Mouse (Mus musculus) neural tube, embryonic 12.5 days (tissue): ENCODE results near the gene Crtap. TPM values are rescaled to one million over a fixed set of nuclear protein-coding genes. Genes with fewer than 3 reads are reported as not detected.

ENCODE experiments used
- ATAC-seq: fragments of 200-750 bp; cut with Nextera tagmentation; 2 replicates; pipeline ENCODE4 v1.8.0; 2017; ENCODE audit warnings: low read depth, mild to moderate bottlenecking, moderate TSS enrichment, moderate library complexity; ENCODE audit not compliant: low FRiP score
- H3K27ac ChIP-seq: fragments of 300-500 bp; sonication (generic); 2 replicates; pipeline ENCODE4 v1.5.1; 2016
- H3K27me3 ChIP-seq: fragments of 300-500 bp; sonication (generic); replicated peaks from 2 replicates; pipeline ENCODE4 v1.6.1; 2016; ENCODE audit warnings: mild to moderate bottlenecking
- H3K36me3 ChIP-seq: fragments of 300-500 bp; sonication (generic); 2 replicates; pipeline ENCODE4 v1.6.1; 2016; ENCODE audit warnings: mild to moderate bottlenecking
- H3K4me1 ChIP-seq: fragments of 300-500 bp; sonication (generic); 2 replicates; pipeline ENCODE4 v1.6.1; 2016
- H3K4me2 ChIP-seq: fragments of 300-500 bp; sonication (generic); replicated peaks from 2 replicates; pipeline ENCODE4 v1.6.1; 2016; ENCODE audit warnings: mild to moderate bottlenecking
- H3K4me3 ChIP-seq: fragments of 300-500 bp; sonication (generic); 2 replicates; pipeline ENCODE4 v1.5.1; 2016
- H3K9ac ChIP-seq: fragments of 300-500 bp; sonication (generic); 2 replicates; pipeline ENCODE4 v1.6.1; 2016; ENCODE audit warnings: mild to moderate bottlenecking
- H3K9me3 ChIP-seq: fragments of 300-500 bp; sonication (generic); 2 replicates; pipeline ENCODE4 v1.6.1; 2016; ENCODE audit warnings: mild to moderate bottlenecking
- WGBS: fragments of 180-500 bp; shearing (Covaris S2); methylation state at CpG from one replicate; pipeline ENCODE4 v1.1.7; 2016; 5-methylcytosine and 5-hydroxymethylcytosine counted together
- polyA plus RNA-seq: library from polyadenylated mRNA; unstranded; fragments of >200 nt; fragmentation: Nextera tagmentation; extraction: Ambion mirVana; gene quantifications from 2 replicates; pipeline ENCODE4 v1.2.1, GENCODE M21; 2016

The Crtap gene
- 41.3 and 42.8 TPM in 2 replicates for polyA plus RNA-seq

- ATAC-seq, result peak; percentile 77
- Histone ChIP-seq H3K4me1 (no peaks in the 10 kb centered on the region; the same call in 1 of the 2 replicates), H3K9me3 (peaks cover 3% of the 10 kb centered on the region; the same call in 1 of the 2 replicates), H3K4me3 (peak within 1 kb of the TSS; percentile 69), H3K27me3 (no peaks in the 10 kb centered on the region; the same call in 1 of the 2 replicates), H3K9ac (peak within 1 kb of the TSS; percentile 81), H3K4me2 (peak within 1 kb of the TSS; percentile 94), H3K36me3 (no peaks in the 10 kb centered on the region), H3K27ac (no peak within 1 kb of the TSS)
- under 1% methylated on average over 96 of the region's 96 CpGs for WGBS
These were observed at the start of gene Crtap for GRCm38 (mm10) chr9:114389905-114390748. TSS of gene Crtap (minus strand) at chr9:114390675.

GRCm38 (mm10) chr9:114435668-114436067, 45.2 kb upstream of the Crtap start:
- H3K27ac ChIP-seq, result no peak overlapping the region
- peaks cover 15% of the 10 kb centered on the region for H3K36me3 ChIP-seq
- H3K4me3 ChIP-seq, result no peak overlapping the region
- H3K4me1 ChIP-seq, result no peaks in the 10 kb centered on the region
- 89% methylated on average over 2 of the region's 2 CpGs for WGBS
- H3K9me3 ChIP-seq, result peaks cover 4% of the 10 kb centered on the region
- H3K27me3 ChIP-seq, result no peaks in the 10 kb centered on the region
- H3K9ac ChIP-seq, result no peak overlapping the region
- H3K4me2 ChIP-seq, result no peak overlapping the region
- ATAC-seq, result no peak

GRCm38 (mm10) chr9:114428103-114428834, 37.8 kb upstream of the Crtap start:
- Histone ChIP-seq H3K4me2 (no peak overlapping the region), H3K9ac (no peak overlapping the region), H3K9me3 (0 out of 2 replicates have a peak, but pooled peaks cover 4% of the 10 kb centered on the region), H3K4me1 (no peaks in the 10 kb centered on the region), H3K27me3 (no peaks in the 10 kb centered on the region), H3K27ac (no peak overlapping the region), H3K4me3 (no peak overlapping the region), H3K36me3 (peaks cover 18% of the 10 kb centered on the region)
- WGBS, result 91% methylated on average over 12 of the region's 12 CpGs
- no peak for ATAC-seq

- WGBS, result 96% methylated on average over 8 of the region's 8 CpGs
- no peak overlapping the region for H3K9ac ChIP-seq
These were observed 37.0 kb upstream of the Crtap start for GRCm38 (mm10) chr9:114427425-114427824.

GRCm38 (mm10) chr9:114426201-114426600, 35.7 kb upstream of the Crtap start:
- Histone ChIP-seq H3K4me1 (no peaks in the 10 kb centered on the region), H3K9ac (no peak overlapping the region), H3K9me3 (0 out of 2 replicates have a peak, but pooled peaks cover 4% of the 10 kb centered on the region), H3K27ac (no peak overlapping the region), H3K36me3 (peaks cover 18% of the 10 kb centered on the region), H3K4me3 (no peak overlapping the region), H3K4me2 (no peak overlapping the region), H3K27me3 (no peaks in the 10 kb centered on the region)
- WGBS, result 97% methylated on average over 5 of the region's 5 CpGs
- no peak for ATAC-seq

More at GRCm38 (mm10) chr9:114427425-114427824, 37.0 kb upstream of the Crtap start:
- Histone ChIP-seq H3K27ac (no peak overlapping the region), H3K4me3 (no peak overlapping the region), H3K4me2 (no peak overlapping the region), H3K27me3 (no peaks in the 10 kb centered on the region), H3K36me3 (peaks cover 18% of the 10 kb centered on the region), H3K4me1 (no peaks in the 10 kb centered on the region), H3K9me3 (0 out of 2 replicates have a peak, but pooled peaks cover 4% of the 10 kb centered on the region)
- no peak for ATAC-seq

- H3K27me3 ChIP-seq, result no peaks in the 10 kb centered on the region
- no peak overlapping the region for H3K4me3 ChIP-seq
- H3K9ac ChIP-seq, result no peak overlapping the region
- no peak for ATAC-seq
- H3K36me3 ChIP-seq, result peaks cover 19% of the 10 kb centered on the region
- 96% methylated on average over 5 of the region's 5 CpGs for WGBS
- no peak overlapping the region for H3K4me2 ChIP-seq
- no peak overlapping the region for H3K27ac ChIP-seq
- H3K4me1 ChIP-seq, result no peaks in the 10 kb centered on the region
- H3K9me3 ChIP-seq, result 0 out of 2 replicates have a peak, but pooled peaks cover 4% of the 10 kb centered on the region
These were observed 35.1 kb upstream of the Crtap start for GRCm38 (mm10) chr9:114425576-114425975.

- Histone ChIP-seq H3K27me3 (no peaks in the 10 kb centered on the region), H3K27ac (no peak overlapping the region), H3K9me3 (0 out of 2 replicates have a peak, but pooled peaks cover 4% of the 10 kb centered on the region), H3K4me2 (no peak overlapping the region), H3K9ac (no peak overlapping the region), H3K4me1 (no peaks in the 10 kb centered on the region), H3K36me3 (peaks cover 12% of the 10 kb centered on the region), H3K4me3 (no peak overlapping the region)
- no peak for ATAC-seq
- 94% methylated on average over 7 of the region's 7 CpGs for WGBS
These were observed 31.3 kb upstream of the Crtap start for GRCm38 (mm10) chr9:114421797-114422196.

GRCm38 (mm10) chr9:114421045-114421444, 30.6 kb upstream of the Crtap start:
- 0 out of 2 replicates have a peak, but pooled peaks cover 4% of the 10 kb centered on the region for H3K9me3 ChIP-seq
- H3K4me1 ChIP-seq, result no peaks in the 10 kb centered on the region
- no peak overlapping the region for H3K4me2 ChIP-seq
- H3K4me3 ChIP-seq, result no peak overlapping the region
- ATAC-seq, result no peak
- no peak overlapping the region for H3K9ac ChIP-seq
- peaks cover 12% of the 10 kb centered on the region for H3K36me3 ChIP-seq
- WGBS, result 76% methylated on average over 3 of the region's 3 CpGs
- no peak overlapping the region for H3K27ac ChIP-seq
- H3K27me3 ChIP-seq, result no peaks in the 10 kb centered on the region

- H3K27ac ChIP-seq, result no peak overlapping the region
- peaks cover 7% of the 10 kb centered on the region for H3K36me3 ChIP-seq
- no peak for ATAC-seq
- H3K27me3 ChIP-seq, result no peaks in the 10 kb centered on the region
- 0 out of 2 replicates have a peak, but pooled peaks cover 3% of the 10 kb centered on the region for H3K9me3 ChIP-seq
- no peaks in the 10 kb centered on the region for H3K4me1 ChIP-seq
- no peak overlapping the region for H3K9ac ChIP-seq
- 90% methylated on average over 8 of the region's 8 CpGs for WGBS
- H3K4me2 ChIP-seq, result no peak overlapping the region
- H3K4me3 ChIP-seq, result no peak overlapping the region
These were observed 30.0 kb upstream of the Crtap start for GRCm38 (mm10) chr9:114420443-114420842.

- ATAC-seq, result no peak
- Histone ChIP-seq H3K4me2 (no peak overlapping the region), H3K36me3 (0 out of 2 replicates have a peak, but pooled peaks cover 4% of the 10 kb centered on the region), H3K27ac (no peak overlapping the region), H3K4me3 (no peak overlapping the region), H3K9me3 (no peaks in the 10 kb centered on the region), H3K9ac (no peak overlapping the region), H3K27me3 (no peaks in the 10 kb centered on the region), H3K4me1 (no peaks in the 10 kb centered on the region)
- WGBS, result 62% methylated on average over 7 of the region's 7 CpGs
These were observed 27.7 kb upstream of the Crtap start for GRCm38 (mm10) chr9:114418187-114418586.

GRCm38 (mm10) chr9:114416646-114417517, 26.4 kb upstream of the Crtap start:
- Histone ChIP-seq H3K4me2 (no peak overlapping the region), H3K27ac (no peak overlapping the region), H3K27me3 (no peaks in the 10 kb centered on the region), H3K9me3 (no peaks in the 10 kb centered on the region), H3K9ac (no peak overlapping the region), H3K36me3 (peaks cover 9% of the 10 kb centered on the region; the same call in 1 of the 2 replicates), H3K4me1 (no peaks in the 10 kb centered on the region), H3K4me3 (no peak overlapping the region)
- 89% methylated on average over 21 of the region's 21 CpGs for WGBS
- no peak for ATAC-seq
